Mouse (Mus musculus): Measurements from ENCODE around the gene Zfp281.
A peak's percentile ranks its signal among the peaks of the same experiment; 100 is the strongest.

The Zfp281 gene

GRCm38 (mm10) chr1:136624146-136625018 lies at the start of gene Zfp281:
Zfp281 (plus strand) TSS chr1:136624901.
- DNase-seq (ENCODE audit: low spot score in 2 of 2), result peak; percentile 86 to 90

DNA sequence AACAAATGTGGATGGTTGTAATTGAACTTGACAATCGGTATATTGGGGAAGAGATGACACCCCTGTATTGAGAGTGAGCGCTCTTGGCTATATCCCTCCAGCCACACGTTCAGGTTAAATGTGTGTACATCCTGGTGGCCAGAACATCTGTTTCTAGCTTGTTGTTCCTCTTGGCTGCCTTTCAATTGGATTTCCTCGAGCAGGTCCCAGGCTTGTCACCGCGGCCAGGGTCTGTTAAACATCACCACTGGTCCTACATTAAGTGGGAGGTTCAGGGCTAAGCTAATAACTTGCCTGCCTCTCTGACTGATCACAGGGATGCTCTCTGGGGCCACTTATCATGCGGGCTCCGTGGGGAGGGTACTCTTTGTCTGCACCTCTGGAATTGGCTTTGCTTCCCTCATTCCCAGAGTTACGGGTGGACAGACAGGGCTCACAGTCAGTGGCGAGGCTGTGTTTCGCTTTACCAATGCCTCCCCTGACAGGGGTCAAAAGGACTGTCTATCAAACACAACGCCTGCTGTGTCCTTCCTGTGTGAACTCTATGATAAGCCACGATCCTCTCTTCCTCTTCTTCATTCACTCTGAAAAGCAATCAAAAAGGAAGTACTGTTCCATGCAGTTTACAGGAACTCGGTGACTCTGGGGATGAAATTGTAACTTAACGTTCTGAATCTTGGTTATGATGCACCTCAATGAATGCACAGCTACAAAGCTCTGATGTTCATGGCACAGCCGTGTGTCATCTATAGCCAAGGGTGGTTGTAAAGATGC lies 46.6 kb upstream of the Zfp281 start:
- no peak for DNase-seq (ENCODE audit: low spot score in 2 of 2)

DNA sequence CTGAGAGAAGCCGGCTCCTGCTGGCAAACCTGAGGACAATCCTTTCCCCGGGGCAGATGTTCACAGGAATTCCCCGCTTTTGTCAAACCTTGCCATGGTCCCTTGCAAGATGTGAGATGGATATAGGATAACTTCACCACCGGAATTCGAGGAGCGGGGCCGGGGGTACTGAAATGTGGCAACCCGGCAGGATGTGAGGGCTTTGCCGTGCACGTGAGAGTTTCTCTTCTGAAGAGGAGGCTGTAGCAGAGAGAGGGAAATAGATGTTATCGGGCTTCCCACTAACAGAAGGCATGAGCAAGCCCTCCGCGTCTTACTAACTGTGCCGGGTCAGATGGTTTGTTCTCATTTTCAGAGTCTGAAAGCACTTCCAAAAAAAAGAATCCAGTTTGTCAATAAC lies 45.3 kb upstream of the Zfp281 start:
- DNase-seq (ENCODE audit: low spot score in 2 of 2), result no peak

GRCm38 (mm10) chr1:136580266-136580665 lies 44.4 kb upstream of the Zfp281 start:
- DNase-seq (ENCODE audit: low spot score in 2 of 2), result no peak

GRCm38 (mm10) chr1:136581841-136582240 lies 42.9 kb upstream of the Zfp281 start:
- DNase-seq (ENCODE audit: low spot score in 2 of 2), result no peak

GRCm38 (mm10) chr1:136587761-136588405 lies 36.8 kb upstream of the Zfp281 start:
- DNase-seq (ENCODE audit: low spot score in 2 of 2), result no peak

- DNase-seq (ENCODE audit: low spot score in 2 of 2), result no peak
Measured at GRCm38 (mm10) chr1:136588908-136589307, 35.8 kb upstream of the Zfp281 start.

GRCm38 (mm10) chr1:136592741-136593140 lies 32.0 kb upstream of the Zfp281 start:
- DNase-seq (ENCODE audit: low spot score in 2 of 2), result no peak

GRCm38 (mm10) chr1:136594235-136594850 lies 30.4 kb upstream of the Zfp281 start:
- no peak for DNase-seq (ENCODE audit: low spot score in 2 of 2)

DNA sequence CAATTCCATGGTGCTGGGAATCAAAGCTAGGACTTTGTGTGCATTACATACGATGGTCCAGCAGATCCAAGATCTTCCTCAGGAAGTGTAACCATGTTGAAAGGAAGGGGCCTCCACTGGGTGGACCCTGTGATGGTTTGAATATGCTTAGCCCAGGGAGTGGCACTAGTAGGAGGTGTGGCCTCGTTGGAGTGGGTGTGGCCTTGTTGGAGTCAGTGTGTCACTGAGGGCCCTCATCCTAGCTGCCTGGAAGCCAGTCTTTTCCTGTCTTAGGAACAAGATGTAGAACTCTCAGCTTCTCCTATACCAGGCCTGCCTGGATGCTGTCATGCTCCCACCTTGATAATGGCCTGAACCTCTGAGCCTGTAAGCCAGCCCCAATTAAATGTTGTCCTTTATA lies 27.9 kb upstream of the Zfp281 start:
- no peak for DNase-seq (ENCODE audit: low spot score in 2 of 2)

DNA sequence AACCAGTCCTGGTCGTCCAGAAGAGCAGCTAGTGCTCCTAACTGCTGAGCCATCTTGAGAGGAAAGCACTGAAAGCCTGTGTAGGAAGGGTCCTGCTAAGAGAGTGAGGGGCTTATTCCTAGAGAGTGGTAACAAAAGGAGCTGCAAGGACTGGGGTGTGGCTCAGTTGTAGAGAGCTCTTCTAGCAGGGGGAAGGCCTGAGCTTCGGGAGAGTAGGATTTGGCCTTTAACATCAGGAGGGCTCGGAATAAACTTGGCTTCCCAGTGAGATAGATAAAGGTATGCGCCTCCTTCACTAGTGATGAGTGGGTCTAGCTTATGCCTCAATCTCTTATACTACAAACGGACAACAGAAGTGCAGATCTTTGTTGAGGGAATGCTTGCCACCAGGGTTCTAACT lies 26.4 kb upstream of the Zfp281 start:
- DNase-seq (ENCODE audit: low spot score in 2 of 2), result no peak

- DNase-seq (ENCODE audit: low spot score in 2 of 2), result no peak
Measured at GRCm38 (mm10) chr1:136600067-136600466, 24.6 kb upstream of the Zfp281 start.

- peak in 1 of 2 experiments; percentile 9 for DNase-seq (ENCODE audit: low spot score in 2 of 2)
Measured at GRCm38 (mm10) chr1:136600647-136601345, 23.9 kb upstream of the Zfp281 start.

DNA sequence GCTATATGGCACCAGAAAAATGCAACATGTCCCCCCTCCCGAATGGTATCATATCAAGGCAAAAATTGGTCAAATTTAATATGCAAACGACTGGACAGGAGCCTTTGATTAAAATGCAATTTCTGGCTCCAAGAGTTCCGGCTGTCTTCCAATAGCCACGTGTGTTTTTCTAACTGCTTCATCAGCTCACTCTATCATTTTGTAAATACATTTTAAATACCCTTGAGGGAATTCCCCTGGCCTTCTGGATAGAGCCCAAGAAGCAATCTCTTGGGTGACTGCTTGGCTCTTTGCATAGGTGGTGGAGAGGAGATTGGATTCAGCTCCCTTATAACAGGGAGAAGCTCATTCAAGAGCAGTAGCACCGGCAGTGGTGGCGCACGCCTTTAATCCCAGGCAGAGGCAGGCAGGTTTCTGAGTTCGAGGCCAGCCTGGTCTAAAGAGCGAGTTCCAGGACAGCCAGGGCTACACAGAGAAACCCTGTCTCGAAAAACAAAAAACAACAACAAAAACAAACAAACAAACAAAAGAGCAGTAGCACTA lies 23.3 kb upstream of the Zfp281 start:
- no peak for DNase-seq (ENCODE audit: low spot score in 2 of 2)

GRCm38 (mm10) chr1:136602303-136602702 lies 22.4 kb upstream of the Zfp281 start:
- no peak for DNase-seq (ENCODE audit: low spot score in 2 of 2)

GRCm38 (mm10) chr1:136604190-136604589 lies 20.5 kb upstream of the Zfp281 start:
- no peak for DNase-seq (ENCODE audit: low spot score in 2 of 2)

DNA sequence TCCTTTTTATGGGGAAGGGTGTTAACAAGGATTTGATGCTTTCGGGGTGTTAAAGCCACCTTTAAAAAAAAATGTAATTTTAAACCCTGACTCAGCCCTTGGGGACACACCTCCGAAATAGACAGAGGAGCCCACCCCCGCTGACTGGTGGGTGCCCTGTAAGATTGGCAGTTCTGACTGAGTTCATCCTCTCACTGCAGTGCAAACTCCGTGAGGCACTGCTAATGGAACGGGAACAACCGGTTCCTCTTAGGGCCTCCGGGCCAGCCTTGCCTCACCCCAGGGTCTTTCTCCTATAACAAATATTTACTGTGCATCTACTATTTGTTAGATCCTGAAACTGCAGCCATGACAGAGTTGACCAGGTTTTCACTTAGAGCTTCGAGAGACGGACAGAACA lies 18.9 kb upstream of the Zfp281 start:
- no peak for DNase-seq (ENCODE audit: low spot score in 2 of 2)

DNA sequence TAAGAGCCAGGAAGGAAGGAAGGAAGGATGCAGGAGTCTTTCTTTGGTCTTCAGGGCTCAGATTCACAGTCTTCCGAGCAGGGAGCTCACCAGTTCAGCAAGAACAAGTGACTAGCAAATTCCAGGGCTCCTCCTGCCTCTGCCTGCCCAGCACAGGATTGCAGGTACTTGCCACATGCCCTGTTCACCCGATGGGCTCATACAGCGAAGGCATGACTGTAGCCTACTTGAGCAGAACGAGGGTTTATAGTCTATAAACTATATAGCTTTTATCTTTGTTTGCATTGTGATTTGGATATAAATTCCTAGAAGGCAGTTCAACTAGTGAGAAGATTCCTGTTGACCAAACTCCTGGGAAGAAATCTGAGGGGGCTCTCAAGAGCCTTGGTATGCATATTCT lies 18.4 kb upstream of the Zfp281 start:
- no peak for DNase-seq (ENCODE audit: low spot score in 2 of 2)

GRCm38 (mm10) chr1:136608339-136609261 lies 16.1 kb upstream of the Zfp281 start:
- no peak for DNase-seq (ENCODE audit: low spot score in 2 of 2)

DNA sequence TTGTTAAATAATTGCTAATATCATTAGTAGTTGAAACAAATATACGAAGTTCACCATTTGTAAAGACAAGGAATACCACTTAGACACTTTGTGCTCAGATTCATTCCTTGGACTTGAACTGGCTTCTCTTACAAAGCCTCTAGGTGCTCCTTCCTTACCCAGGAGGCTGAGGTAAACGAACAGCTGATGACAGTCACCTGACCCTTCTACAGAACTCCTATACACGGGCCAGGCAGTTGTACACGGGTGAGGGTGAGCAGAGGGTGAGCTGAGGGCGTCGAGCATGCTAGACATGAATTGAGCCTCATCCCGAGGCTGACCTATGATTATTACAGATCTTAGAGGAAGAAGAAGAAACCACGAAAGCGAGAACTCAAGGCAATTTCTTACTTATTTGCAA lies 12.9 kb upstream of the Zfp281 start:
- no peak for DNase-seq (ENCODE audit: low spot score in 2 of 2)
